Mouse (Mus musculus): ENCODE data around the gene Gnrhr. TPM values are rescaled to one million over a fixed set of nuclear protein-coding genes. Genes with fewer than 3 reads are reported as not detected.

The Gnrhr gene
- polyA plus RNA-seq (2012): not detected in 2 replicates

GRCm38 (mm10) chr5:86197801-86198200 is at the start of gene Gnrhr:
Gnrhr (minus strand) TSS chr5:86197901.
- no peak for TF ChIP-seq GATA1 (IDR thresholded peaks at IDR 0.05; ENCODE audit: low read length)

DNA sequence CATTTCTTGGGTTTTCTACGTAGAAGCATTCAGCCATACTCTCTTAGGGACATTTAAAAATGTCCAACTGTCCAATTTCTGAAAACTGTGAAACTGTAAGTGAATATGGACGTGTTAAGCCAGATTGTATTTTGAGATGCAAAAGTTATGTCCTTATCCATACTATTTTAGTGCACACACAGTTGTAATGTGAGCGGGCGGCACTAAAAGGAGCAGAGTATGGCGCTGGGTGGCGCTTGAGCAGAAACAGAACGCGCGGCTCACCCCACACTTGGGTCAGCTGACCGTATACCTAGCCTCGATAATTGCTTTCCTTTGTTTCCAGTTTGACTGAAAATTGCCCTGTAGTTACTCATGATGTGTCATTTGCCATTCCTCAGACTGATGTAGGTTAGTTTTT is 48.9 kb upstream of the Gnrhr start:
- TF ChIP-seq GATA1 (IDR thresholded peaks at IDR 0.05; ENCODE audit: low read length): no peak

DNA sequence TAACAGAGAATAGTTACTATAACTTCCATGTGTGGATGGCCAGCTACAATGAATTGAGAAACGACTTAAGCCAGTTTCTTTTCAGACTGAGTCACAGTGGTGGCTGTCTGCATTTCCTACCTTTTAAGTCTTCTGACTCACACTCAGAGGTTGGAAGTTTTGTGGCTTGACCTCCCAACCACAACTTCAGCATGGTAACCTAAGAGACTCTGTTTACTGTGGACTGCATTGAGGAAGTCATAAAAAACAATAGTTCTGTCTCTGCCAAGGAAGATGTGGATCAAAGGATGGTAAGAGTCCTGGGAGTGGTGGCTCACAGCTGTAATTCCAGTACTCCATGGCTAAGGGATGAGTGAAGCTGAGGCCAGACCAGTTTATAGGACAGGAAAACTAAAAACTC is 47.2 kb upstream of the Gnrhr start:
- TF ChIP-seq GATA1 (IDR thresholded peaks at IDR 0.05; ENCODE audit: low read length): no peak

GRCm38 (mm10) chr5:86244275-86244674 is 46.6 kb upstream of the Gnrhr start:
- no peak for TF ChIP-seq GATA1 (IDR thresholded peaks at IDR 0.05; ENCODE audit: low read length)

- no peak for TF ChIP-seq GATA1 (IDR thresholded peaks at IDR 0.05; ENCODE audit: low read length)
These were observed 29.6 kb upstream of the Gnrhr start for GRCm38 (mm10) chr5:86227156-86227853.

- no peak for TF ChIP-seq GATA1 (IDR thresholded peaks at IDR 0.05; ENCODE audit: low read length)
These were observed 6.3 kb downstream of the Gnrhr start for GRCm38 (mm10) chr5:86191356-86191755.

DNA sequence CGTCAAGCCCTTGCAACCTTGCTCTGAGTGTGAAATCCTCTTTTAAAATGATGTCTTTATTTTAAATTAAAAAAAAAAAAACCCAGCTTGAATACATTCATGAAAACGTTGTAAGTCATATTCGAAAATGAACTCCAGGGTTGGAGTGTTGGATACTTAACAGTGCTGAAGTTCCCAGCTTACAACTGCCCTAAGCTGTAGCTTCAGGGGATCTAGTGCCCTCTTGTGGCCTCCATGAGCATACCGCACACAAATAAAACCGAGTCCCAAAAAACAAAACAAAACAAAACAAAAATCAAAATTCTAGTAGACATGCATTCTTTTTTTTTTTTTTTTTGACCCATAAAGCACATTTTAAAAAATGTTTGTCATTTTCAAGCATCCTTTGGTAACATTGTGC is 6.9 kb downstream of the Gnrhr start:
- TF ChIP-seq GATA1 (IDR thresholded peaks at IDR 0.05; ENCODE audit: low read length): no peak

DNA sequence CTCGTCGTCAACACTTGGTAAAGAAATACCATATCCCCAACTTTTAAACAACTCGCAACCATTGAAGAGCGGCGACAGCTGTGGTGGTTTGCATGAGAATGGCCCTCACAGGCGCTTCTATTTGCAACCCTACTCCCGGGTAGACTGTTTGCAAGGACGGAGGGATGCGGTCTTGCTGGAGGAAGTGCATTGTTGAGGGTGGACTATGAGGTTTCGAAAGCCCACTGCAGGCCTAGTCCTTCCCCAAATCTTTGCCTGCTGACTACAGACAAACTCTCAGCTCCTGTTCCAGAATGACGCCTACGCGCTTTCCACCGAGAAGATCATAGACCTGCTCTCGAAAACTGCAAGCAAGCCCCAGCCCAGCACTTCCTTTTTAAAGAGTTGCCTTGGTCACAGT is 7.4 kb downstream of the Gnrhr start:
- TF ChIP-seq GATA1 (IDR thresholded peaks at IDR 0.05; ENCODE audit: low read length): no peak

GRCm38 (mm10) chr5:86187441-86187840 is 10.3 kb downstream of the Gnrhr start:
- no peak for TF ChIP-seq GATA1 (IDR thresholded peaks at IDR 0.05; ENCODE audit: low read length)

DNA sequence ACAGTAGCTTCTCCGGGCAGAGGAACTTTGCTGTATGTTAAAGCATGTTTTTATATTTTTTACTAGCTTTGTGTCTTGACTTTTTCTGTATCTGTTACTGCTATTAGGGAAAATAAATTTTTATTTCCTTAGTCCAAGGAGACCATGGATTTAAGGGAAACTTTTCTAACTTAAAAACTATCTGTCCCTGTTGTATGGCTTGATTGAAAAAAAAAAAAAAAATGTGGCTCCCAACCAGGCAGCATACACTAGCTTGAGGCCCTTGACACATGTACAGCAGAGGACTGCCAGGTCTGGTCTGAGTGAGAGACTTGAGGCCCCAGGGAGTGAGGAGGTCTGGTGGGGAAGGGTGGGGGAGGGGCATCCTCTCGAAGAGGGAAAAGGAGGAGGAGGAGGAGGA is 23.9 kb downstream of the Gnrhr start:
- TF ChIP-seq GATA1 (IDR thresholded peaks at IDR 0.05; ENCODE audit: low read length): no peak

DNA sequence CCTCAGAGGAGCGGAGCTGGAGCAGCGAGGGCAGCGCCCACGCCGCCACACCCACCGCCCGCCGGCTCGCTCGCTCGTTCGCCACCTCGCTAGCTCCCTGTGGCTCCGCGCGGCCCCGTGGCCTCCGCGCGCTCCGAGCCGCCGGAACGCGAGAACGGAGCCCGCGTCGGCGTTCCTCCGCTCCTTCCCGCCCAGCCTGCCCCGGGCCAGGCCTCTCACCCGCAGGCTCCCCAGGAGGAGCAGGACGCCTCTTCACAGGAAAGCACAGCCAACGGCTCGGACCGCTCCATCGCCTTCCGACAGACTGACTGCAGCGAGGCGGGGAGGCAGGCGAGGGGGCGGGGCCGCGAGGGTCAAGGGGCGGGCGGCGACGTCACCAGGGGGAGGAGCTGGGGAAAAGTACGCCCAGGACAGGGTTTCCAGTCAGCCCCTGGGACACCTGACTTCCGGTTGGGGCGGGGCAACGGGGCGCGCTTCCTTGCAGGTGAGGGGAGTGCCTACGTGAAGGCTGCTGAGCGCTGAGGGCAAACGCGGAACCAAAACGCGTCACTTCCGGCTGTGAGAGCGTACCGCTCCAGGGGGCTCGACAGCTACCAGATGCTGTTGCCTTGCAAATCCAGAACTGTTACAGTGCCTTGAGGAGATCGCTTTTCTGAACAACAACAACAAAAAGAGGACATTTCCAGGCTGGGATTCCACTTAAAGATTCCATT is 25.1 kb downstream of the Gnrhr start, which contains the start of gene Uba6:
TSS of gene Uba6 (minus strand) at position 355 of the 713 bp plus-strand sequence.
- no peak for TF ChIP-seq GATA1 (IDR thresholded peaks at IDR 0.05; ENCODE audit: low read length)

GRCm38 (mm10) chr5:86172088-86172448 is 25.6 kb downstream of the Gnrhr start:
- no peak for TF ChIP-seq GATA1 (IDR thresholded peaks at IDR 0.05; ENCODE audit: low read length)

Other genes with a start within 250 kb of the Gnrhr start
- 1.5 and 10.8 TPM in 2 replicates for gene Cenpc1, start 132.3 kb downstream of the Gnrhr start, polyA plus RNA-seq (2012)
- not detected in 2 replicates for gene Stap1, start 126.2 kb downstream of the Gnrhr start, polyA plus RNA-seq (2012)
- gene Uba6, start 25.1 kb downstream of the Gnrhr start, polyA plus RNA-seq (2012): 0.67 and 0.89 TPM in 2 replicates
- not detected in 2 replicates for gene Tmprss11c, start 91.4 kb upstream of the Gnrhr start, polyA plus RNA-seq (2012)
- gene Tmprss11d, start 175.5 kb upstream of the Gnrhr start, polyA plus RNA-seq (2012): not detected in 2 replicates

Measured in G1E-ER4 (cell line).